Mouse (Mus musculus) adrenal gland, postnatal 14 days (tissue): Measurements from ENCODE around the gene Cdh24. TPM values are rescaled to one million over a fixed set of nuclear protein-coding genes. Genes with fewer than 3 reads are reported as not detected.

ENCODE experiments used
- DNase-seq: peaks from one replicate; pipeline ENCODE4 v3.0.0; 2021; ENCODE audit warnings: mixed read lengths
- long read RNA-seq, 2 experiments: library from polyadenylated mRNA; stranded (forward); transcript quantifications; one replicate each; pipeline ENCODE4 v2.0.0; 2021
- total RNA-seq: library from RNA; stranded (reverse); gene quantifications from 2 replicates; pipeline ENCODE4 v1.2.3, GENCODE M21; 2021

Cdh24 gene
- 1.7 and 2.2 TPM in 2 replicates for total RNA-seq
- long read RNA-seq, experiment 1, result 0 reads
- long read RNA-seq, experiment 2, result 0 reads

DNA sequence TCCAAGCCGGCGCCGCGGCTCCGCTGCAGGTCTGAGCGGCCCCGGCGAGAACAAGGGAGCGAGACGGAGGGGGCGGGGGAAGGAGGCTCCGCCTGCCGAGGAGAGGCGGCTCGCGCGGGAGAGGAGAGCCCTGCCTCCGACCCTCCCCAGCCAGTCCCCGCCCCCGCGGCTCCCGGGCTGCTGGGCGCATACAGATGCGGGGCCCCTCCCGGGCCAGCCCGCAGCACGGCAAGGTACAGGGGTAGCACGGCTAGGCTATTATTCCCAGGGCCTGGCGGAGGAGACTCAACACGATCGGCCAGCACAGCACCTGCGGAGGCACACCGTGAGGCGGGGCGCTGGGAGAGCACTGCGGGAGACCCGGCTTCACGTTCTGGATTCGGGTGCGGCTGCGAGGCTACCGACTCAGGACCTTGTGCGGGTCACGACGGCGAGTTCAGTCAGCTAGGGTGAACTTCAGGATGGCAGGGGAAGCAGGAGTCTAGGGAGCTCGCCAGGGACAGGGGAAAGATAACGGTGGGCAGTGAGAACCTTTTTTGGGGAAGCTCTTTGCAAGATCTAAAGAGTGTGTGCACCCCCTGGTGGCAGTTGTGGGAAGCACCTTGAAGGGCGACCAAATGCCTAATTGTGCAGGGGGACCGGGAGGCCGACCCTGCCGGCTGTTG lies at the start of gene Cdh24:
Cdh24 (minus strand) TSS at position 60 of the 665 bp plus-strand sequence.
- peak; percentile 94 for DNase-seq

DNA sequence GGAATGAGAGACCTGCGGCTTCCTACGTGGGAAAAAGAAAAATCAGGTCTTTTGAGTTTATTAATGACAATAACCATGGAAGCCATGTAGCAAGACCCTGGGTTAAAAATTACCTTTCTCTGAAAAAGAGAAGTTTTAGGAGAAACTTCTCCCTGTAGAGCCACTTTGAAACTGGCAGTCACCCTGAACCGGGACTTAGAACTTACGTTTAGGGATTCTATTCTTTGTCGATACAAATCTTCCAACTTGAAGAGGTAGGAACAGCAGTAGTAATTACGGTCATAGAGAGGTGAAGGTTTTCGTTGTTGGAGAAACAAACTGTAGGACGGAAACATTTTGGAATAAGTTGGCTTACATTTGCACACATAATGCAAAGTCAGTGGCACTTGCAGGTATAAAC lies 46.1 kb upstream of the Cdh24 start:
- DNase-seq, result no peak

DNA sequence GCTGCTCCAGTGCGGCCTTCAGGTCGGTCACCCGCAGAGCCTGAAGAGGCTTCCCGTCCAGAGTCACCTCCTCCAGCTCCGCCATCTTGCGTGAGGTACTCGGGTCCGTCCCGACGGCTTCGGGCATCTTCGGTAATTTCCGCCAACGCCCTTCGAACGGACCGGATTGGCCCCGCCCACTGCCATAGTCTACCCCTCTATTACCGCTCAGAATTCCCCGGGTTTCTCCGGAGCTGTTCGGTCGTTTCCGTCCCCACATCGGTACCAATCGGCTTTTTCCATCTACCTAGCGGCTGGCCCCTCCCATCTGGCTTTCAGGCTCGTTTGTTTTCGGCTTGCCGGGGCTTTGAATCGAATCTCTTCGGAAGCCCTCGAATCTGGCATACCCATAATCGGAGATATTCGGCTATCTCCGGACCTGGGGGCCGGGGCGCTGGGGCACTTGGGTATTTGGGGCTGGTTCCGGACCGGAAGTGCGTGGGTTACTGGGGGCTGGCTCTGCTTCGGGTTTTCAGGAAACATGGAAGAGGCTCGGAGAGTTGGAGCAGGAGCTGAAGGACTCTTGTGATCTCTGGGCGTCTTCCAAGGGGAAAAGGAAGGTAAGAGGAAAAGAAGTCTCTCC lies 45.5 kb upstream of the Cdh24 start, which contains the start of gene Acin1:
Acin1 (minus strand) TSS at position 410 of the 622 bp plus-strand sequence.
- peak; percentile 100 for DNase-seq

DNA sequence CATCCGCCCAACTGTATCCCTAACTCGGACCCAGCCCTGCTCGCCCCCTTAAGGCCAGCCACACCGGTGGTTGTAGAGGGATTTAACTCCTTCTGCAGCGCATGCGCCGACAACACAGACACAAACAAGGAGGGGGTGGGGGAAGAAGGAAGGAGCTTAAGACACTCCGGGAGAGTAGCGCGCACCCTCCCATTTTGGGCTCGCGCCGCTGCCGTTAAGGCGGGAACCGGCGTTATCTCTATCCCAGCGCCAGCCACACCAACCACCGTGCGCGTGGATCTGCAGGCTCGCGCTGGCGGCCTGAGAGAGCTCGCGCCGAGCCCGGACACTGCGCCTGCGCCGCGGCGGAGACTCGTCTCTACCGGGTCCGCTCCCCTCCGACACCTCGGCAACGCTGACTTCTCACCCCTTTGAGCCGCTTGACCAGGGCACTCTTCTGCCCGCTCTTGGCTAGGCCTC lies 44.9 kb upstream of the Cdh24 start, which contains the start of gene 1700123O20Rik:
1700123O20Rik (plus strand) TSS at position 154 of the 459 bp plus-strand sequence.
- peak; percentile 86 for DNase-seq

DNA sequence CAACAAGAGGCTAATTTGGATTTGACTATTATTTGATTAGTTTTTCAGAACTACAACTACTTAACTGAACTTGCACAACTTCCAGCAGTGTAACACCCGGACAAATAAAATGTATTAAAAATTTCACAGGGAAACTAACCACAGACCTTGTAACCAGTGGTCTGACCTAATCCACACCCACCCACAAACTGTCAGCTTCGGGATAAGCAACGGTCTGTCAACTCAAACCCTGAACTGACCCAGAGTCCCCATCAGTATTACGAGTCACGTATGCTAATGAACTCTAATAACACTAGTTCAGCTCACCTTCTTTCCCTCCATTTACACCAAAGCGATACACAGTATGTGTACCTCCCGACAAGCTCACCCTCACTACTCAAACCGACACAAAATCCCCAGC lies 44.3 kb upstream of the Cdh24 start:
- no peak for DNase-seq

DNA sequence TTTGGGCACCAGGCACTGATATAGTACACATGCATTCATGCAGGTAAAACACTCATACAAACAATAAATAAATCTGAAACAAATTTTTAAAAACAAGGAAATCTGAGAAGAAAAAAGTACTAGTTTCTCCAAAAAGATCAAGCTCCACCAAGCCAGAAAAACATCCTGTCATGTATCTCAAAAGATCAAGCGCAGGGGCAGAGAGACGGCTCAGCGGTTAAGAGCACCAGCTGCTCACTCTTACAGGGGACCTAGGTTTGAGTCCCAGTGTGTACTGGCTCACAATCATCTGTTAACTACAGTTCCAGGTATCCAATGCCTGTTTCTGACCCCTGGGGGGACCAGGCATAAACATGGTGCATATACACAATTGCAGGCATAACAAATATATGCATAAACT lies 41.2 kb upstream of the Cdh24 start:
- no peak for DNase-seq

DNA sequence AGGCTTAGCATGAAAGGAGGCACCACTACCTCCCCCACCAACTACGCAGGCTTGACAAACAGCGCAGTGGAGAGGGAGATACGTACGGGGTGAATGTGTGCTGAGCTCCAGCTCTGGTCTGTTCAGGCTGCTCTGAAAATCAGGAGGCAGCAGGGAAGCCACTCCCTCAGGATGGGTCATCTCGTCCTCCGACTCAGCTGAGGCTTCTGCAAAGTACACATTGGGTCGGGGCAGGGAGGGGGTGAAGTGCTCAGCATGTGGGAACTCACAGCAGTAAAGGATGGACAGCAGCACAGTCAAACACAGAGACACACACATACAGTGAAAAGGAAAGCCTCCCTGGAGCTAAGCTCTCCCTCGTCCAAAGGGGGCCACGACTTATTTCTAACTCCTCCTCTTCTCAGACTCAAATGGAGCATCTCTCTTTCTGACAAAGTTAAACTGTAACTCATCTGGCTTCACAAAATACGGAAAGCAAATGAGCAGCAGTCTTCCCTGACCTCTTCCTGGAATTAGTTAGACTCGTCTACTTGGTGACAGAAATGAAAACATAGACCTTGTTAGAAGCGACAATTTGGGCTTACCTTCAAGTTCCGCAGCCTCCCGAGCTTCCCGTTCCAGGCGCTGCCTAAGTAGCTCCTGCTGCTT lies 37.6 kb upstream of the Cdh24 start:
- DNase-seq, result no peak

DNA sequence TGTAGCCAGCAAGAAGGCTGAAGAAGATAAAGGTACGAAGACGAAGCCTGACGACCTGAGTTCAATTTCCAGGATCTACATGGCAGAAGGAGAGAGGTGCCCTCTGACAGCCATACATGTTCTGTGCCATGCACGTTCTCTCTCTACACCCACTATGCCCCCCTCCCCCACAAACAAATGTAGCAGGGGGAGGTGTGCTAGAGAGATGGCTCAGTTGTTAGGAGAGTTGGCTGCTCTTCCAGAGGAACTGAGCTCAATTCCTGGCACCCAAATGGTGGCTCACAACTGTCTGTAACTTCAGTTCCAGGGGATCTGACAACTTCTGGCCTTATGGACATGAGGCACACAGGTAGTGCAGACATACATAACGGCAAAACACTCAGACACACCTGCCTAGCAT lies 35.1 kb upstream of the Cdh24 start:
- DNase-seq, result no peak

DNA sequence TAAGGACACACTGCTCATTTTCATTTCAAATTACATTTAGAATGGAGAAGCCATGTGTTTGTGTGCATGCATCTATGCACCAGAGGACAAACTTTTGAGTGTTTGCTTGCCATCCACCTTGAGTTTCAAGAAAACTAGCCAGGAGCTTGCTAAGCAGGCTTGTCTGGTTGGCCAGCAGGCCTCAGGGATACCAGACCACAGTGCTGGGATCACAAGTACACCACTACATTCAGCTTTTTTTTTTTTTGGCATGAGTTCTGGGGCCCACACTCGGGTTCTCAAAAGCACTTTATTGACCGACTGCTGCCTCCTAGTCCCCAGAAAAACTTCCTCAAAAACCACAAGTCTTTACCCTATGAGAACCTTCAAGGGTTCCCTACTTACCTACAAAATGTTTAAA lies 33.2 kb upstream of the Cdh24 start:
- DNase-seq, result no peak

DNA sequence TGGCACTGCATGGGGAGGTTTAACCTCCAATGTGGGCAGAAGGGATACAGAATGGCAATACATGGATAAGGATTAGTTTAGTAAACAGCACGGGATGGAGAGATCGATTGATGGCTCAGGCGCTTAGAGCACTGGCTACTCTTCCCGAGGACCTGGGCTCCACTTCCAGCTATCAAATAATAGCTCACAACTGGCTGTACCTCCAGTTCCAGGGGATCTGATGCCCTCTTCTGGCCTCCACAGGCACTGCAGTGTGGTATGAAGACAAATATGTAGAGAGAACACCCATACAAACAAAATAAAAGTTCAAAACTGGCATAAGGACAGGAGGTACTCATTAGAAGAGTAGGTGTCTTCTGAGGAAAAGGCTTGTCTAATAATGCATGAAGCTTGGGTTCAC lies 28.2 kb upstream of the Cdh24 start:
- DNase-seq, result peak; percentile 72

DNA sequence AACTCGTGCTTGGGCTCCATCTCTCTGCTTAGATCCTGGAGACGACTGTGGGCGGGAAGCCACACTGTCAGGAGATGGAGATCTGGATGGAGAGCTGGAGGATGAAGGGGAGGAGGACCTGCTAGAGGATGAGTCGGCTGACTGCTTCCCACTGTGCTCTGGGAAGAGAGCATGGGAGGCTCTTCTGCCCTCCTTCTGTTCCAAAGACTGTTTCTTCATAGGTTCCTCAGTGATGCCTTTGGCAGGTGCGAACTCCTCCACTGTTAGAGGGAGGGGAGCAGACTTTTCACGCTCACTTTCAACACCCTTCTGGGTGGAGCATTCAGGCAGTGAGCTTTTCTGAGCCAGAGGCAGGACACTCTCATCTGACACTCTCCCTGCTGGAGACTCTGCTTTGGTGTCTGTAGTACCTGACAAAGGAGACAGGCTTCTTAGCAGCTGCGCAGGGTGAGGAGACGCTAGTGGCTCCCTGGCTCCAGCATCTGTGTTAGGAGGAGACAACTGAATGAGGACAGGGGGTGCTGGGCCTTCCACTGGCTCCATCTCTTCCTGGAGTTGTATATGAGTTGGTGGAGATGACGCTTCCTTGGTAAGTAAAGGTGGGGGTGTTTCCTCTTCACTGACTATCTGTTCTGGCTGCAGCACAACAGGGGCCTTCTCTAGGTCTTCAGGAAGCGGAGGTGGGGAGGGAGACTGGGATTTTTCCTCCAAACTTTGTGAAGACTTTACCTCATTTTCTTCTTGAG lies 23.5 kb upstream of the Cdh24 start:
- no peak for DNase-seq

DNA sequence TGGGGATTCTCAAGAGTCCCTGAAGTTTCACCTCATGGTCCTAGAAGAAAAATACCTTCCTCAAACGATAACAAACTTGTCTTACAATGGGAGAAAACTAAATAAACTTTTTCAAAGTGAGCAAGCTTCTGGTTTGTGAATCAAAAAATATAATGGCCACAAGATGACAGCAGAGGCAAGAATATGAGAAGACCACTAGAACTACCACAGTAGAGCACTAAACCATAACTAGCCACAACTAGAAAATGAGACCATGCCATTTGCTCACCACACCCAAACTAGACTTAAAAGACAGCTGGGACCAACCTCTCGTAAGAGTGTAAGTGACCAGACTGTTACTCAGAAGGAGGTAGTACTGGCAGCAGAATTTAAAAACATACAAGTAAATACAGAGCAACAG lies 18.8 kb upstream of the Cdh24 start:
- DNase-seq, result no peak

DNA sequence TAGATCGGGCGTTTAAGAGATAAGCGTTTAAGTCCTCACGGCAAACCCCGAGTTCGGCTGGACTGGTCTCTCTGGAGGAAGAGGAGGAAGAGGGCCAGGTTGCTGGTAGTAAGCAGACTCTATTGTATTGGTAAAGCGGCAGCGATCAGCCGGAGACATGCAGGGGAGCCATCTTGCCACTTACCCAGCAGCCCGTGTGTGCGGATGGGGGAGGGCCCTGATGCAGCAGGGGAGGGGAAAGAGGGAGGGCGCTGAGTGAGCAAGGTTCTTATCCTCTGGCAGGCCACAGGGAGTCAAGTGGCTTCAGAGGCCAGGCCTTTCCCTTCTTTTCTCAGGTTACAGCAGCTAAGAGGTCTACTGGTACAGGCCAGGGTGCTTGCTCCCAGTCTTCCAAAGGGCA lies 12.3 kb upstream of the Cdh24 start:
- peak; percentile 94 for DNase-seq

DNA sequence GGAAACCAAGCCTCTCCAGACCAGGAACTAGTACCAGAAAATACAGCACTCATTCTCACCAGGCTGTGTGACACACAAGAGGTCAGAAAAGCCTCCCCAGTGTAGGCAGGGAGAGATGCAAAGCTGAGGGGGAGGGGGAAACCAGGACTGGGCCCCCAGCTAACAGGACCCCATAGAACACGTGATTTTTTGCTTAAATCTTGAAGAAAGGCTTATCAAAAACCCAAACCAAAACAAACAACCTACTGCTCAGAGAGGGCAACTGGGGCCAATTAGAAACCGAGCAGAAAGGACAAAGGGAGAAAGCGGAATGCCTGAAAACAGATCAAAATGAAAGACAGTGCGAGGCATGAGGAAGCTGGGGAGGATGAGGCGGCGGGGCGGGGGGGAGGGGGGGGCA lies 11.6 kb upstream of the Cdh24 start:
- DNase-seq, result no peak

DNA sequence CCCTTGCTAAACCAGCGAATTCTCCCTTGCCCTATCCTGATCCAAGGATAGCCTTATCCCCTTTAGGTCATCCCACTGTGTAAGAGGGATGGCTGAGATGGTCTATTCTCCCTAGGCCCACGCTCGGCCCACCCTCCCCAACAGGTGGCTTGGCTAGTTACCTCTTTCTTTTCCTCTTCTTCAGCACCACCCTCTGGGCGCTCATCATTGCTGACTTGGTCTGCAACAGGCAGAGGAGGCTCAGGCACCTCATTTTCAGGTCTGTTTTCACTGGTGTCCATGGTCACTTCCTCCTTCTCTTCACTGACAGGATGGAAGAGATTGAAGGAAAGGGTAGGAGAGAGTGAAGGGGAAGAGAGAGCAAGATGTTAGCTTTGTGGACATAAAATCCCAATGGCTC lies 10.4 kb upstream of the Cdh24 start:
- DNase-seq, result no peak

DNA sequence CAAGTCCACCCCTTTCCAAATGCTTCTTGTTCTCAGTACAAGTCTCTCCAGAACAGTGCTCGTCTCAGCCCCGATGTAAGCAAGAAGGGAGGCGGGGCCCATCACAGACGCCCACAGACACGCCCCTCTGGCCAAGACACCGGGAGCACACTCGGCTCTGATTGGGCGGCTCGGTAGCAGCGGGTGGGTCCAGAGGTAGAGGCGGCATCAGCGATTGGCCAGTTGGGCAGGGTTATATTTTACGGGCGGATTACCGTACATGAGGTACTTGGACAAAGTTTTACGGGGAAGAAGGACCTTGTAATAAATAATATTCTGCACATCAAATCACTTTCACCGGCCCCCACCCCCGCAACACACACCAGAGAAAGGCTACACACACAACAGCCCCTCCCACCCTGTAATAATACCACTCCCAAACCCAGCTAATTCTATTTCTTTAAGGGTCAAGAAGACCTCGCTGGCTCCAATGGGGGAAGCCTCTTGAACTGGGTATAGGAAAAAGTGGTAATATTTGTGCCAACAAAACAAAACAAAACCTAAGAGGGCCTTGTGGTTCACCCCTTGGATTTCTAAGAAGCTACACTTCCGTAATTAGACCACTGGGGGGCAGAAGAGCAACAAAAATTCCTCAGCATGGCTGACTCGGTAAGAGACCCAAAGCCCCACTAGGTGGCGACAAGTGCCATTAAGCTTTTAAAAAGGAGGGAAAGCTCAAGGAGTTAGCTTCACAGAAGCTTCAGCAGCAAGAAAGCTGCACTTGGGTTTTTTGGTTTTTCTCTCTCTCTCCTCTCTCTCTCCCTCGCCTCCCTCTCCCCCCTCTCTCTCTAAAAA lies 9.7 kb upstream of the Cdh24 start:
- DNase-seq, result peak; percentile 90

DNA sequence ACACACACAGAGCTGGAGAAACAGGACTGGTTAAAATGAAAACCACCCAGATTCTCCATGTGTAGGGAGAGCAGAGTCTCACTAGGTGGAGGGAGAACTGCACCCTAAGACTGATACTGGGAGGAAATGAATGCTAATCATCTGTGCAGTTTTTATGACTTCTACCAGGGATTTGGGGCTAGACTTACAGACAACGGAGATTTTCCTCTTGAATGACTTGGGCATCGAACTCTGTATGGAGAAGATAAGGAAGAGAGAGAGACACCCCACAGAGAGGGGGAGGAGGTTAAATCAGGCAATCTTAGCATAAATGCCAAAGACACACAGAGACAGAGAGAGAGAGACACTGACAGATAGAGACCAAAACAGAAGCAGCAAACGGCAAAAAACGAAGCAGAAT lies 6.7 kb upstream of the Cdh24 start:
- no peak for DNase-seq

DNA sequence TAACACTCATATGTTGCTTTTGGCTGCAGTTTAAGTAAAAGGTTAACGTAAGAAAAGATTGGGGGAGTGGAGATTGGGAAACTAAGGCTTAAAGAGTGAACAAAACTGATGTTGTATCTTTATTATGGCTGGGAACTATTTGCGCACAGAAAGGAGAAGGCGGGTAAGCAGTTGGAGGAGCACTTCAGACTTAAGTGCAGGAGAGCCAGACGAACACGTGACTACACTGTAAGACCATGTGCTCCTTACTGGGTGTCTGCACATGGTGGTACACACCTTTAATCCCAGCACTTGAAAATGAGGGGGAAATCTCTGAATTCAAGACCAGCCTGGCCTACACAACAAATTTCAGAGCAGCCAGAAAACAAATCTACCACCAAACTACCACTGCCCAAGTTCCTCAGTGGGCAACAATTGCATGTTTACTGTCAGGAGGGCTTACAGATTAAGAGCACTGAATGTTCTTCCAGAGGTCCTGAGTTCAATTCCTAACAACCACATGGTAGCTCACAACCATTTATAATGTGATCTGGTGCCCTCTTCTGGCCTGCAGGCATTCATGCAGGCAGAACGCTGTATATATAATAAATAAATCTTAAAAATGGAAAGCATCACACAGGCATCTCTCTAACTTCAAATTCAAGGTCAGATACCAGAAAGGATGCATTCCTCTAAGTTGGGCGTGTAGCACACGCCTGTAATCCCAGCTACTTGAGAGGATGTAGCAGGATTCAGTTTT lies 5.9 kb upstream of the Cdh24 start:
- DNase-seq, result no peak

DNA sequence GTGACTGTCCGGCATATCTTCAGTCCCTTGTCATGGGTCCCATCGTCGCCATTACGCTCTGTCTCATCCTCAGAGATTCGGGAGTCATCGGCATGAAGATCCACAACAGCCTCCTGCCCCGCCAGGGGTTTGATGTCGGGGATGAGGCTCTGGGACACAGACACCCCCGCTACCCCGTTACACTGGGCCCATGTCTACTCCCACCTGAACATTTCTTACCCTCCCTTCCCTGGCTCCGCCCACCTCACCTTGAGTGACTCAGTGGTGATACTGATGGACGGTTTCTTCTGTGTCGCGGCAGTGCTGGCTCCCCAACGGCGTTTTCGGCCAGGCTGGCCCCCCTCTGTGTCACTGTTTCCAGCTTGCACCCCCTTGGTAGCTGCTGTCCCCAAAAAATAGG lies 5.3 kb upstream of the Cdh24 start:
- DNase-seq, result no peak

DNA sequence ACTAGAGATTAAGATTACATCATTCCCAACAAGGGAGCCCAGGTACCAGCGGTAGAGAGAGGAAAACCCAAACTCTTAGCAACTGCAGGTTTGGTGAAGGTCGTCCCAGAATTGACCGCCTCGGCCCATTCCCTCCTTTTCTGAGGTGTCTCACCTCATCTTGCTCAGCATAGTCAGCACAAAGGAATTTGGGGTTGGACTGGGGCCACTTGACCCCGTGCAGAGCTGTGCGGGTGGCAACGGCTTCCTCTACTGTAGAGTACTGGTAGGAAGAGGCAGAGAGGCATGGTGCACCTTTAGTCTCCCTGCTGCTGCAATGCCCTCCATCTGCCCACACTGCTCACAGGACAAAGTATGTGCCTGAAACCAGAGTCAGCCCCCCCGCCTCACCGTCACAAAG lies 3.1 kb upstream of the Cdh24 start:
- DNase-seq, result peak; percentile 35

DNA sequence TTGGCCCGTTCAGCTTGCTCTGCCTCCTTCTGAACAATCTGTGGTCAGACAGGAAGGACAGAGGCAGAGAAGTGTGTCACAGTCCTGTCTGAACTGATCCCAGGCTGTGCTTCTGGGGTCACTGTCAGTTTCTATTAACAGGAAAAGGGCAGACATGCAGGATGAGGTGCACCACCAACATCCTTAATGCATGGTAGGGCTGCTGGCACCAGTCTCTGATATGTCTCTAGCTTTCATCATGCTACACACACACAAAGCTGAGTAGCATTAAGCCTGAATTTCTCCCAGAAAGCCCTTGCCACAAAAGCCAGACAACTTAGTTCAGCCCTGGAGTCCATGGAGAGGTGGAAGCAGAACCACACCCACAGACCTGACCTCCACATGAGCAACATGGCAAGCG lies 1.8 kb upstream of the Cdh24 start:
- DNase-seq, result no peak
